Mouse (Mus musculus): ENCODE results near the gene Osbpl7. TPM values are rescaled to one million over a fixed set of nuclear protein-coding genes. Genes with fewer than 3 reads are reported as not detected.

Osbpl7 gene
- total RNA-seq, 2 experiments from 2014 or later = 20.3 to 21.4 TPM

DNA sequence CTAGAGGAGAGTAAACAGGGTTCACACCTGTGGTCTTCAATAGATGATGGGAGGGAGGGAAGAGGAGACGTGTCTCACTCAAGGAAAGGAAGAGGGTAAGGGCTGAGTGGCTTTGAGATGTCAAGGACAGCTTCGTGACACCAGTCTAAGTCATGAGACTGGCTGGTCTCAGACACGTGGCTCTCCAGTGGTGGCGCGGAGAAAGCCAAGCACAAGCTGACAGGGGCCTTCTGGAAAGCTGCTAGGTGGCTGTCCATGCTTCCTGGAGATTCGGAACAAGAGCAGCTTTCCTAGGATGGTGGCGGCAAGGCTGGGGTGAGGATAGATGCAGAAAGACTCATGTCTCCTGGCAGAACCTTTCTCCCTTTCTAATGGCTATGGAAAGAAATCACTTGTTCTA is 11.5 kb upstream of the Osbpl7 start:
- no peak for DNase-seq (ENCODE audit: low spot score in 2 of 2)

- no peak for DNase-seq (ENCODE audit: low spot score in 2 of 2)
Observed at GRCm38 (mm10) chr11:97040301-97041021, 10.0 kb upstream of the Osbpl7 start.

DNA sequence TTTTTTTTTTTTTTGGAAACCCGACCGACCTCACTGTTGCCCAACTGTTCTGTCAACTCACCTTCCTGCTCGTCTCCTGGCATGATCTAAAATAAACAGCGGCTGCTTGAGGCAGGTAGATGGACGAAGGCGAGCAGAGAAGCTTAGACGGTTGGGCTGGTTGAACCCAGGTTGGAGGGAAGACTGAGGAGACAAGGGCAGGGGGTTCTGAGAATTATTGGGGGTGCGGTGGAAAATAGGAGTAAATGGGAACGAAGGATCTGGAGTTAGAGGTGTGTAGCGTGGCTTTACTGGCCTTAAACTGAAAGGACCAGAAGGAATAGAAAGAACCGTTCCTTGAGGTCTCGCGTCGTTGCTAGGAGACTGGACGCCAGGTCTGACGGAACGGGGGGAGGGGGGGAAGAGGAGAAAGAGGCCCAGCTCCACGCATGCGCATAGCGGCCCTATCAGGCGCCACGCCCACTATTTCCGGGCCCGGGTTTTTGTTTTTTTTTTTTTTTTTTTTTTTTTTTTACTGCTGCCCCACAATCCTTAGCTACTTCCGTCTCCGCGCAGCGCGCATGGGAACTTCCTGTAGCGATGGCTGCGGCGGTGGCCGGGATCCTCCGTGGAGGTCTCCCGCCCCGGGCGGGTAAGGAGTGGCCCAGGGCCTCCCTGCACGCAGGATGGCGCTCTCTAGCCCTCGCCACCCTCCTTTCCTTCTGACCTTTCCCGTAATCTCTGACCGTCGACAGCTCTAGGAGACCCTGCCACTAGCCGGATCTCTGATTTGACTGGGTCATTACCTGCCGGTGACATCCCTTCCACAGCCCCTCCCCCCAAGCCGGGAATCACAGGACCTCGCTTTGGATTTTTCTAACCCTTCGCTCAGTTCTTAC is 9.2 kb upstream of the Osbpl7 start, which contains the start of the genes Lrrc46 and Mrpl10:
Gene Lrrc46, minus strand, starts transcription at position 386 of the 878 bp plus-strand sequence.
Gene Mrpl10, plus strand, starts transcription at position 539 of the 878 bp plus-strand sequence.
- peak; percentile 65 to 81 for DNase-seq (ENCODE audit: low spot score in 2 of 2)

GRCm38 (mm10) chr11:97044902-97045301 is 5.5 kb upstream of the Osbpl7 start:
- no peak for DNase-seq (ENCODE audit: low spot score in 2 of 2)

GRCm38 (mm10) chr11:97045861-97046260 is 4.6 kb upstream of the Osbpl7 start:
- no peak for DNase-seq (ENCODE audit: low spot score in 2 of 2)

DNA sequence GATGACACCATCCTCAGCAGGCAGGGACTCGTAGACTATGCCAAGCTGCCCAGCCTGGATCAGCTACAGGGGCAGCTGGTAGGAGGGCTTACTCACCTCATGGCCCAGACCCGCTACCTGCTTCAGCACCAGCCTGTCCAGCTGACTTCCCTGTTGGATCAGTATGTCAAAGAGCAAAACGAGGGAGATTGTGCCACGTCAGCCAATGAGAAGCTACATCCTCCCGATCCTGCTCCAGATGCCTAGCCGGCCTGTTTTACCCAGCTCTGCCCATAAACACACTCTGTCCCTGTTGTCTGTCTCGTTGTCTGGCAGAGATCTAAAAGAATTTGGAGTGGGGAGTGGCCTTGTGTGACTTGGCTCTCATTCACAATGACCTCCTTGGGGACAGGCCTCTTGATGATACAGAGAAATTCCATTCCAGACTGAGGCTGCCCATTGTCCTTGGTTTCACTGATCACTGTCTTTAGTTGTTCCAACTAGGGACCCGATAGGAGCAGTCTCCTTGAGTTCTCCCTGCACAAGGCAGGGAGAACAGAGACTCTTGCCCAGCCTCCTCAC is 2.3 kb upstream of the Osbpl7 start:
- DNase-seq (ENCODE audit: low spot score in 2 of 2) = peak in 1 of 2 experiments; percentile 18

GRCm38 (mm10) chr11:97049492-97050085 is 839 bp upstream of the Osbpl7 start:
- DNase-seq (ENCODE audit: low spot score in 2 of 2) = no peak

GRCm38 (mm10) chr11:97050944-97051586 is 637 bp downstream of the Osbpl7 start:
- no peak for DNase-seq (ENCODE audit: low spot score in 2 of 2)

- no peak for DNase-seq (ENCODE audit: low spot score in 2 of 2)
Observed at GRCm38 (mm10) chr11:97052219-97052646, 1.8 kb downstream of the Osbpl7 start.

- no peak for DNase-seq (ENCODE audit: low spot score in 2 of 2)
Observed at GRCm38 (mm10) chr11:97063274-97063920, 13.0 kb downstream of the Osbpl7 start.

DNA sequence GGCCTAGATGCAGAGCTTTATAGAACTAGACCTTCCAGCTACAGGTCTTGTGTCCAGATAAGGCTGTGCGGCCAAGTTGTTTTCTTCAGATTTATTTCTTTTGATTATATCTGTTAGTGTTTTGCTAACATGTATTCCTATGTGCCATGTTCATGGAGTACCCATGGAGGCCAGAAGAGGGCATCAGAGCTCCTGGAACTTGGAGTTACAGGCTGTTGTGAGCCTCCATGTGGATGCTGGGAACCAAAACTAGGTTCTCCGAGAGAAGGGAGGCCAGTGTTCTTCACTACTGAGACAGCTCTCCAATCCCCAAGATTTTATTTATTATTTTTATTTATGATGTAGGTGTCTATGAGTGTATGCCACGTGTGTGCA is 13.5 kb downstream of the Osbpl7 start:
- no peak for DNase-seq (ENCODE audit: low spot score in 2 of 2)

- no peak for DNase-seq (ENCODE audit: low spot score in 2 of 2)
Observed at GRCm38 (mm10) chr11:97065538-97066295, 15.3 kb downstream of the Osbpl7 start.

DNA sequence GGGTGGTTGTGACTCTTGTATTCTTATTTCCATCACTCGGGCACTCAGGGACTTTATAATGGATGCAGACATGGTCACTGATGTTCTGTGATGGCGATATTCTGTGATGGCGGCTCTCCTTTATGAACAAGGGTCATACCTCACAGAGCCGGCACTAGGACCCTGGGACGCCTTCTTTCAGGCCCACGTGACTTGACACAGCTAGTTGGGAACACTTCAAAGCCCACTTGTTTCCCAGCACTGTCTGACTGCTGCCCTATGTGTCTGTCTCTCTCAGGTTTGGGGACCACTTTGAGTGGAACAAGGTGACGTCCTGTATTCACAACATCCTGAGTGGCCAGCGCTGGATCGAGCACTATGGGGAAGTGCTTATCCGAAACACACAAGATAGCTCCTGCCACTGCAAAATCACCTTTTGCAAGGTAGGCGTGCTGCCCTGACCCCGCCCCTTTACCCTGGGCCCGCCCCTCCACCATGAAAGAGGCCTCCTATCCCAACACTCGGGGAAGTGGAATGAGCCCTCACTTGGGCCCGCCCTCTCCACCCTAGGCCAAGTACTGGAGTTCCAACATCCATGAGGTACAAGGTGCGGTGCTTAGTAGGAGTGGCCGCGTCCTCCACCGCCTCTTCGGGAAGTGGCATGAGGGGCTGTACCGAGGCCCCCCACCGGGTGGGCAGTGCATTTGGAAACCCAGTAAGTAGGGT is 16.4 kb downstream of the Osbpl7 start:
- DNase-seq (ENCODE audit: low spot score in 2 of 2) = no peak

DNA sequence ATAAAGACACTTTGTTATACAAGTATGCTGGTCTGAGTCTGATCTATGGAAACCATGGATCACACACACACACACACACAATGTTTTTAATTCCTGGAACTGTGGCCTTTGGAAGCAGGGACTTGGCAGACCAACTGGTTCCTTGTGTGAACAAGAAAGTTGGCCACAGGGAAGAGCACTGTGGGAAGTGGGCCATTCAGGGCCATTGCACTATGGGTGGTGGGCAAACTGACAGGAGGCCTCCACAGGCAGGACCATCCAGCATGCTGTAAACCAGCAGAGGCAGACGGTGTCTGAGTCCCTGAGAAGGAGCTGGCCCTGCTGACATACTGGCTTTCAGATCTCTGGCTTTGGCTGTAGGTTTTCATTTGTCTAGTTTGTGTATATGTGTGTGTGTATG is 18.9 kb downstream of the Osbpl7 start:
- no peak for DNase-seq (ENCODE audit: low spot score in 2 of 2)

DNA sequence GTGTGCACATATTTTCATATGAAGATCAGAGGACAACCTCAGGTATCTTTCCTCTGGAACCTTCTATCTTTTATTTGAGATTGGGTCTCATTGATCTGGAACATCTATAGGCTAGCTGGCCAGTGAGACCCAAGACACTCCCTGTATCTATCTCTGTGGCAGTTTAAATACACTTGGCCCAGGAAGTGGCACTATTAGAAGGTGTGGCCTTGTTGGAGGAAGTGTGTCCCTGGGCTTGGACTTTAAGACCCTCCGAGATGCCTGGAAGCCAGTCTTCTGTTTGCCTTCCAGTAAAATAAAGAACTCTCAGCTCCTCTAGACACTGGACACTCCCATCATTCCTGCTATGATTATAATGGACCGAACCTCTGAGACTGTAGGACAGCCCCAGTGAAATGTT is 19.3 kb downstream of the Osbpl7 start:
- DNase-seq (ENCODE audit: low spot score in 2 of 2) = no peak

GRCm38 (mm10) chr11:97071129-97071528 is 20.7 kb downstream of the Osbpl7 start:
- DNase-seq (ENCODE audit: low spot score in 2 of 2) = no peak

DNA sequence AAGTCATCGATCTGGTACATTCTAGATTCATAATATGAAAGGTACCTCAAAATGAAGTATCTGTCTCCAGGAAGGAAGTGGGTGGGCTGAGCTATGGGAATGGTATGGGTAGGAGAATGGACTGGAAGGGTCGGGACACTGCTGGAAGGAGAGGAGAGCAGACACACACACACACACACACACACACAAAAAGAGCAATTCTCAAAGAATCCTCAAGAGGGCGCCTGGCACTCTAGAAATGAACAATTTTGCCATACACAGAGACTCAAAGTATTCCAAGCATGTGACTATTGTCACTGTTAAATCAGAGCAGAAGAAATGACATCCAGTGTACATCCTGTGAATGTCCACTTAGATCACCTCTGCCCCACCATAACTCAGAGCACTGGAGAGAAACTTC is 22.1 kb downstream of the Osbpl7 start:
- DNase-seq (ENCODE audit: low spot score in 2 of 2) = no peak

DNA sequence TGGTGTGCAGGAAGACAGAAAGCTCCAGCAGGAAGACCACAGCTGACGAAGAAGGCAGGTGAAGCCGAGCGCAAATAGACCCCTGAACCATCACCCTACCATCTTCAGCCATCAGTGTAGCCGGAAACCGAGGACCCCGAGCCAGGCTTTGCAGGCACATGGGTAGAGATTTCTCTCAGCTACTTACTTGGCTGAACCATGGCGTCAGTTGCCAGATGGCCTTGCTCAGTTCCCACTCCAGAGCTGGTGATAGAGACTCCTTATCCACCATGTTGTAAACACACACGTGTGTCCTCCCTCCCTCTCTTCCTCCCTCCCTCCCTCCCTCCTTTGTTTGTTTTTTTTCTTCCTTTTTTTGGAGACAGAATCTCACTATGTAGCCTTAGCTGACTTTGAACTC is 23.8 kb downstream of the Osbpl7 start:
- no peak for DNase-seq (ENCODE audit: low spot score in 2 of 2)

- DNase-seq (ENCODE audit: low spot score in 2 of 2) = no peak
Observed at GRCm38 (mm10) chr11:97078751-97079150, 28.3 kb downstream of the Osbpl7 start.
